In the genomic region with DNA sequence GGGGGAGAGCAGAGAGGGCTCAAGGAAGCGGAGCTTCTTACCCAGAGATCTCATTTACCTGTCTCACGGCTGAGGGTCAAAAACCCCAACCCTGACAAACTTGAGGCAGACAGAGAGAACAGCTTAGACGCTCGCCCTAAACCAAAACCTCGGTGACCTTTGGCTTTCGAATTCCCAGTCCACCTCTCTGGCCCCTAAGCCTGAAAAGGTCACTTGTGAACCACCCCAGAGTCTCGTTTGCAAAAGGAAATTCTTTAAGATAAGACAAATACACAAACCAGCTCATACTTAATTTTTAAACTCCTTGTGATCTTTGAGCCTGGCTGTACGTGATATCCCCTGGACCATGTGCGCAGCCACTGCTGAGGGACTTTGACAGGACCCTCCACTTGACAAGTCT, we compare ENCODE assay signal across 25 mouse cellular contexts.
"Had no signal": no experiment of that assay in that cellular context is flagged by ENCODE, and none has a peak within 500 bp of the region (broad histone marks: within the 10 kb centered on the region; RNA-seq: fewer than 3 reads in every experiment).

No protein-coding gene starts in this region.

- H3K4me2 ChIP-seq: forebrain, embryonic 15.5 days; heart, embryonic 12.5 days; hindbrain, embryonic 13.5 days; hindbrain, embryonic 15.5 days; kidney, embryonic 15.5 days; limb, embryonic 13.5 days; limb, embryonic 15.5 days had no signal

- H3K4me1 ChIP-seq: heart, embryonic 12.5 days; limb, embryonic 15.5 days had no signal

- H3K27me3 ChIP-seq: forebrain, embryonic 15.5 days; hindbrain, embryonic 15.5 days had no signal

- ATAC-seq: forebrain, embryonic 15.5 days; hindbrain, postnatal 0 days; intestine, embryonic 16.5 days had no signal

- H3K9me3 ChIP-seq: forebrain, embryonic 15.5 days; hindbrain, embryonic 13.5 days; hindbrain, embryonic 15.5 days; kidney, embryonic 15.5 days; limb, embryonic 15.5 days had no signal

- H3K27ac ChIP-seq: forebrain, embryonic 15.5 days; hindbrain, embryonic 13.5 days; hindbrain, embryonic 15.5 days; hindbrain, postnatal 0 days; kidney, embryonic 15.5 days; kidney, postnatal 0 days; limb, embryonic 13.5 days; limb, embryonic 15.5 days; liver, embryonic 14.5 days had no signal

- H3K4me3 ChIP-seq: forebrain, embryonic 15.5 days; heart, embryonic 12.5 days; hindbrain, embryonic 13.5 days; hindbrain, embryonic 15.5 days; kidney, embryonic 15.5 days; limb, embryonic 13.5 days; limb, embryonic 15.5 days had no signal

- H3K36me3 ChIP-seq: forebrain, embryonic 15.5 days; heart, embryonic 12.5 days; hindbrain, embryonic 13.5 days; hindbrain, embryonic 15.5 days; kidney, embryonic 15.5 days; limb, embryonic 13.5 days; limb, embryonic 15.5 days had no signal

- H3K9ac ChIP-seq: forebrain, embryonic 15.5 days; forebrain, postnatal 0 days; heart, embryonic 12.5 days; hindbrain, embryonic 13.5 days; hindbrain, embryonic 15.5 days; kidney, embryonic 15.5 days; limb, embryonic 13.5 days; limb, embryonic 15.5 days; liver, embryonic 14.5 days had no signal

- DNase-seq: forebrain, postnatal 0 days; gastrocnemius, postnatal 14 days; gastrocnemius, postnatal 36 days; heart, adult 18-20 months; heart, postnatal 10 days; heart, postnatal 36 days; kidney, adult 11 months; kidney, adult 2 months; kidney, adult 9 months; kidney, postnatal 14 days; kidney, postnatal 36 days; layer of hippocampus, adult 9-11 months; layer of hippocampus, postnatal 36 days; left cerebral cortex, postnatal 4 days had no signal
